Mouse (Mus musculus): ENCODE measurements around the gene Pom121.

Gene Pom121

GRCm38 (mm10) chr5:135368312-135368711 is 26.0 kb downstream of the Pom121 start:
- no peak for DNase-seq

- peak in 1 of 2 experiments; percentile 30 for DNase-seq
Observed at GRCm38 (mm10) chr5:135367841-135368240, 26.5 kb downstream of the Pom121 start.

- DNase-seq = no peak
Observed at GRCm38 (mm10) chr5:135363540-135363939, 30.8 kb downstream of the Pom121 start.

- no peak for DNase-seq
Observed at GRCm38 (mm10) chr5:135362572-135362971, 31.8 kb downstream of the Pom121 start.

- DNase-seq = no peak
Observed at GRCm38 (mm10) chr5:135359772-135360171, 34.6 kb downstream of the Pom121 start.

- DNase-seq = no peak
Observed at GRCm38 (mm10) chr5:135357556-135357955, 36.8 kb downstream of the Pom121 start.

- DNase-seq = no peak
Observed at GRCm38 (mm10) chr5:135356090-135356489, 38.3 kb downstream of the Pom121 start.

GRCm38 (mm10) chr5:135353564-135353963 is 40.8 kb downstream of the Pom121 start:
- no peak for DNase-seq

- DNase-seq = no peak
Observed at GRCm38 (mm10) chr5:135352995-135353394, 41.4 kb downstream of the Pom121 start, which contains the start of gene Trim50. TSS of gene Trim50 (plus strand) at chr5:135353295.

- DNase-seq = no peak
Observed at GRCm38 (mm10) chr5:135351606-135352005, 42.7 kb downstream of the Pom121 start.

- no peak for DNase-seq
Observed at GRCm38 (mm10) chr5:135349862-135350261, 44.5 kb downstream of the Pom121 start, which contains the start of gene Fkbp6. TSS of gene Fkbp6 (minus strand) at chr5:135350044.

- no peak for DNase-seq
Observed at GRCm38 (mm10) chr5:135347511-135348011, 46.8 kb downstream of the Pom121 start.

GRCm38 (mm10) chr5:135346430-135346829 is 47.9 kb downstream of the Pom121 start:
- DNase-seq = no peak

GRCm38 (mm10) chr5:135345989-135346388 is 48.4 kb downstream of the Pom121 start:
- no peak for DNase-seq

GRCm38 (mm10) chr5:135337575-135337974 is 56.8 kb downstream of the Pom121 start:
- DNase-seq = no peak

- DNase-seq = no peak
Observed at GRCm38 (mm10) chr5:135331161-135331560, 63.2 kb downstream of the Pom121 start.

GRCm38 (mm10) chr5:135330201-135330600 is 64.1 kb downstream of the Pom121 start:
- DNase-seq = no peak

- DNase-seq = no peak
Observed at GRCm38 (mm10) chr5:135329471-135329870, 64.9 kb downstream of the Pom121 start.

All from cerebellum, postnatal 36 days (tissue).